Comparison of ENCODE assay signal across 7 mouse cellular contexts in genomic region chr5:137131490-137131889, GRCm38 (mm10). TPM values are rescaled to one million over a fixed set of nuclear protein-coding genes. Genes with fewer than 3 reads are reported as not detected.
A peak's percentile ranks its signal among the peaks of the same experiment; 100 is the strongest.
DNase-seq lines count a peak whose midpoint lies in the region; ATAC-seq and TF ChIP-seq lines count a peak whose summit lies in the region.

No protein-coding gene starts in this region.

- intact Hi-C loops in heart, postnatal 10 days (cut with DNase I): loop anchor here (1.0 to 5.0 kb wide), 2 partner anchors 155 to 246 kb away; no protein-coding TSS in a partner anchor
- intact Hi-C loops in left cerebral cortex, postnatal 25 days (cut with DNase I): loop anchor here (1.0 to 10.0 kb wide), 2 partner anchors 155 to 363 kb away; no protein-coding TSS in a partner anchor

- in situ Hi-C loops in Patski (cut with MboI; ENCODE audit: low pct_unique_long_range_greater_than_20kb): loop anchor here (5.0 kb wide), 1 partner anchor 156 kb away; the partner anchor contains the start of gene Ache

- H3K4me1 ChIP-seq in neural tube, embryonic 11.5 days (ENCODE audit: control insufficient read depth, insufficient read depth, low read length): no peaks in the 10 kb centered on the region

- 5% methylated on average over 3 of the region's 3 CpGs for WGBS in neural tube, embryonic 11.5 days

- no peaks in the 10 kb centered on the region for H3K36me3 ChIP-seq in neural tube, embryonic 11.5 days (ENCODE audit: control insufficient read depth, insufficient read depth, low read length)

- peaks cover 3% of the 10 kb centered on the region for H3K27me3 ChIP-seq in Patski
- H3K27me3 ChIP-seq in neural tube, embryonic 11.5 days (ENCODE audit: control insufficient read depth, insufficient read depth, low read length): no peaks in the 10 kb centered on the region

- H3K27ac ChIP-seq in neural tube, embryonic 11.5 days (ENCODE audit: low read depth, low read length): no peak overlapping the region

- no peaks in the 10 kb centered on the region for H3K9me3 ChIP-seq in neural tube, embryonic 11.5 days (ENCODE audit: control insufficient read depth, low read length)

- H3K4me2 ChIP-seq in neural tube, embryonic 11.5 days (ENCODE audit: low read depth): no peak overlapping the region

- H3K9ac ChIP-seq in neural tube, embryonic 11.5 days (ENCODE audit: low read length): no peak overlapping the region

- ATAC-seq in Patski: no peak
- ATAC-seq in neural tube, embryonic 11.5 days (ENCODE audit: insufficient read depth, low FRiP score, low TSS enrichment): no peak

- peak; percentile 94 for TF ChIP-seq CTCF in Patski (IDR thresholded peaks at IDR 0.05)

- CTCF ChIA-PET in Patski (lab: Charles Lee): interaction anchor here (0.9 to 1.6 kb wide), 3 partner anchors 9 to 156 kb away, joined by 3 to 4 read pairs (median 3); partner anchors contain the start of gene Ache

- peak; percentile 55 for DNase-seq in ovary, postnatal 14 days (ENCODE audit: low spot score)
- DNase-seq in ovary, postnatal 10 days (ENCODE audit: low spot score): no peak
- DNase-seq in Patski (ENCODE audit: low read depth, low spot score): no peak
- peak; percentile 54 for DNase-seq in cerebellum, adult 18-20 months
- peak; percentile 59 to 74 for DNase-seq in heart, postnatal 10 days
- DNase-seq in left cerebral cortex, postnatal 25 days (ENCODE audit: low spot score in 2 of 2): peak; percentile 59 to 61
- peak; percentile 64 for DNase-seq in neural tube, embryonic 11.5 days (ENCODE audit: low spot score)

- POLR2A ChIA-PET in Patski (lab: Charles Lee): interaction anchor here (0.6 kb wide), 1 partner anchor 28 kb away, joined by 5 read pairs; no protein-coding TSS in a partner anchor

- H3K4me3 ChIP-seq in neural tube, embryonic 11.5 days (ENCODE audit: low read depth, low read length): no peak overlapping the region

RNA-seq across cellular contexts. Expression of gene Trim56, which starts 15.5 kb away (rescaled TPM):
- polyA plus RNA-seq in Patski (2021): 35.6 TPM
- total RNA-seq in heart, postnatal 10 days (2021): 10 to 100 TPM; 21.2 to 21.6 TPM
- total RNA-seq in left cerebral cortex, postnatal 25 days (2021): 1 to 10 TPM; 3.0 to 3.9 TPM
- 4.9 and 5.6 TPM in 2 replicates for polyA plus RNA-seq in neural tube, embryonic 11.5 days (2014; fragmentation: Nextera tagmentation; extraction: Ambion mirVana)

RNA-seq across cellular contexts. Expression of gene Muc3, which starts 17.6 kb away (rescaled TPM):
- polyA plus RNA-seq in Patski (2021): not detected
- not detected for total RNA-seq in heart, postnatal 10 days (2021)
- not detected for total RNA-seq in left cerebral cortex, postnatal 25 days (2021)
- polyA plus RNA-seq in neural tube, embryonic 11.5 days (2014; fragmentation: Nextera tagmentation; extraction: Ambion mirVana): not detected in 2 replicates

RNA-seq across cellular contexts. Expression of gene Serpine1, which starts 59.4 kb away (rescaled TPM):
- polyA plus RNA-seq in Patski (2021): 151 TPM
- 10 to 100 TPM; 11.0 to 19.3 TPM for total RNA-seq in heart, postnatal 10 days (2021)
- total RNA-seq in left cerebral cortex, postnatal 25 days (2021): under 1 TPM; 0.55 to 0.99 TPM
- polyA plus RNA-seq in neural tube, embryonic 11.5 days (2014; fragmentation: Nextera tagmentation; extraction: Ambion mirVana): not detected in 2 replicates

Comparison
In these comparisons a context has a peak if more than half of its experiments do, and no peak if none do; other contexts are left out.
1. DNase-seq: peak in ovary, postnatal 14 days (single experiment), cerebellum, adult 18-20 months (2 of 2), heart, postnatal 10 days (2 of 2), left cerebral cortex, postnatal 25 days (2 of 2) and neural tube, embryonic 11.5 days (single experiment); none in ovary, postnatal 10 days (single experiment) and Patski (single experiment).
2. RNA of gene Trim56, which starts 15.5 kb away (total RNA-seq): 21.2 to 21.6 TPM in heart, postnatal 10 days; 3.0 to 3.9 TPM in left cerebral cortex, postnatal 25 days; every median in the first group is over 4 times any median in the second.
3. RNA of gene Serpine1, which starts 59.4 kb away (total RNA-seq): 11.0 to 19.3 TPM in heart, postnatal 10 days; 0.55 to 0.99 TPM in left cerebral cortex, postnatal 25 days; every median in the first group is over 4 times any median in the second.